Mouse (Mus musculus) layer of hippocampus, adult 2 months (tissue): ENCODE data around the gene Psmb2. TPM values are rescaled to one million over a fixed set of nuclear protein-coding genes. Genes with fewer than 3 reads are reported as not detected.
A peak's percentile ranks its signal among the peaks of the same experiment; 100 is the strongest.

Experiments
- DNase-seq, 2 experiments: peaks; one replicate each; pipeline ENCODE4 v3.0.0; 2022; ENCODE audit warnings: low spot score in 2 of 2
- H3K27ac ChIP-seq: fragments of 200-600 bp; 2 replicates; pipeline ENCODE4 v1.8.1; 2022
- H3K4me3 ChIP-seq: fragments of 200-600 bp; 2 replicates; pipeline ENCODE4 v1.8.1; 2022; ENCODE audit warnings: mild to moderate bottlenecking
- CTCF ChIP-seq: fragments of 200-600 bp; conservative IDR thresholded peaks from 2 replicates; pipeline ENCODE4 v1.8.1; 2022; ENCODE audit warnings: antibody characterized with exemption, mild to moderate bottlenecking, moderate library complexity
- total RNA-seq, 2 experiments: library from RNA; stranded (reverse); gene quantifications; 2 replicates each; pipeline ENCODE4 v1.2.3; 2021

The Psmb2 gene
- total RNA-seq, 2 experiments from 2014 or later, result 111 to 115 TPM

DNA sequence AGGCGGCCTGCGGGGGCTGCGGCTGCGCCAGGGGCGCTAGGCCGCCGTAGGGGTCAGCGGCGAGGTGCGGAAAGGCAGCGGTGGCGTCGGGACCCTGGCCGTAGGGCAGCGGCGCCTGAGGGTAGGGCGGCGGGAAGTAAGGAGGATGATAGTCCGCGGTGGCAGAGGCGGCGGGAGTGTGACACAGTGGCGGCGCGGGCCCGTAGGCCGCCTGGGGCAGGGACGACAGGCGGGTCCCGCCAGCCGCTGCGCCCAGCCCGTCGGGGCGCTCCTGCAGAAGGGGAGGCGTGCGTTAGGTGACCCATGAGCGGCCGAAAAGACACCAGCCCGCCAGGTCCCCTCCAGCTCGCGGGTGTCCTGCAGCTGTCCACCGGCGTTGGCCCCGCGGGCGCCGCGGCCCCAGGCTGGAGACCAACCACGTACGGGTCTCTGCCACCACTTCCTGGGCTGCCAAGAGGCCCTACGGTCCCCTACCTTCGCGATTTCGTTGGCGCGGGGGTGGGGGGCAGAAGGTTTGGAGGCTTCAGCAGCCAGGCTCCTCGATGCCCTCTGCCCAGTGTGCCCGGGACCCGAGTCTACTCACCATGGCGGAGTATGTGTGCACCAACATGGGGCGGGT lies 58.1 kb downstream of the Psmb2 start:
- DNase-seq, result no peak
- TF ChIP-seq CTCF, result no peak
- peak overlapping the region; percentile 44; the same call in 1 of the 2 replicates for H3K4me3 ChIP-seq
- H3K27ac ChIP-seq, result no peak overlapping the region

DNA sequence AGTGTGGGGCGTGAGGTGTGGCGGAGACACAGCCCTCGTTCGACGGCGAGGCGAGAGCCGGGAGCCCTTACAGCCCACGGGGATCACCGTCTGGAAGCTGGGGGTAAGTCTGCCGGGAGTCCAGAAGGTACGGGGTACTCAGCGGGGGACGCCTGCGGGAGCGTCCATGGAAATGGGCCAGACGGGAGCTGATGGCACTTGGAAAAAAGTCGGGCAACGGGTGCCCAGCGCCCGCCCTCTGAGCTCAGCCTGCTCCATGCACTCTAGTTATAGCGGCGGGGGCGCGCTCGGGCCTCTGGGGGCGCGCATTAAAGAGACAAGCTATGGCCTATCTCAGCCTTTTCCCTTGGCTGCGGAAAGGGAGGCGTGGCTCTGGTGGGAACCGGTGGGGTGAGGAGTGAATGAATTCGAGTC lies 58.6 kb downstream of the Psmb2 start, which contains the start of gene Tfap2e:
Gene Tfap2e (minus strand): TSS at position 240 of the 414 bp plus-strand sequence.
- H3K4me3 ChIP-seq, result peak within 1 kb of the TSS; percentile 44; the same call in 1 of the 2 replicates
- no peak within 1 kb of the TSS for H3K27ac ChIP-seq
- no peak for DNase-seq
- TF ChIP-seq CTCF, result no peak

DNA sequence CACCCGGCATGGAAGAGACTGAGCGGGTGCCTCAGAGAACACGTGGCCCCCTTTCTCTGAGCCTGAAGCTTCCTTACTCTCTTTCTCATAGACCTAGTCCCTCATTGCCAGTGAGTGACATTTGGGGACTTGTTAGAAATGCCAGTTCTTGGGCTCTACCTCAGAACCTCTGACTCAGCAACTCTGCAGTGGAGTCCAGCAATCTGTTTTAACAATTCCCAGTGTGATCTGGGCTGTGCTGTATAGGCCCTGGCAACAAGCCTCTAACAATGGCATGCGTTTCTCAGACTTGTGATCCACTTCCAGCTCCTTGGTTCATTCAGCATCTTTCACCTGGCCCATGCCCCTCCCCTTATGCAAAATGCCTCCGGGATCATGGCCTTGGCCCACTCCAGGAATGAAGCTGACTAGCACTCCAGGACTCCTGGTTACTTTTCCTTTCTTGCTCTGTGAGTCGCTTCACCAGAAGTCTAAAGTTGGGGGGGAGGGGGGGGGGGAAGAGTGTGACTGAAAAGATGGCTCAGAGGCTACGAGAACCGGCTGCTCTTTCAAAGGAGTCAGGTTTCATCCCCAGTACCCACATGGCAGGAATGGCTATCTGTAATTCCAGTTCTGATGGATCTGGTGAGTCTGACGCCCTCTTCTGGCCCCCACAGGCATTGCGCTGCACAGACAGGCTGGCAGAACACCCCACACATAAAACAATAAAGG lies 62.7 kb downstream of the Psmb2 start:
- no peak overlapping the region for H3K4me3 ChIP-seq
- peak; percentile 65 for TF ChIP-seq CTCF
- no peak overlapping the region for H3K27ac ChIP-seq
- DNase-seq, result peak in 1 of 2 experiments; percentile 38

DNA sequence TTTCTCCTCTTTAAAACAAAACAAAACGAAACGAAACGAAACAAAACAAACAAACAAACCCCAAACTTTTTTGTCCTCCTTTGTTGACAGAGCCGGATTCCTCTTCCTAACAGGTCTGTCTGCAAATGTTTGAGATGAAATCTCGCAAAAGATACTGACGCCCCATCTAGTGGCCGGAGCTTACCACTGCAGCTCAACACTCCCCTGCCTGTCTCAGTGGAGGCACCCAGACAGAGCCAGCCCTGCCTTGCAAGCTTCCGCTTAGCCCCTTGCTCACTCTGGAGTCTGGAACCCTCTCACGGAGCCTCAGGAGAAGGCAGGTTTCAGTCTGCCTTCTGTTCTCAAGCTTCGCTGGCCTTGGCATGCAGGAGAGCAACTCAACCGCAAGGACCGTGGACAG lies 64.0 kb downstream of the Psmb2 start:
- no peak overlapping the region for H3K4me3 ChIP-seq
- TF ChIP-seq CTCF, result peak; percentile 96
- H3K27ac ChIP-seq, result peak overlapping the region; percentile 78
- DNase-seq, result peak; percentile 87 to 91

DNA sequence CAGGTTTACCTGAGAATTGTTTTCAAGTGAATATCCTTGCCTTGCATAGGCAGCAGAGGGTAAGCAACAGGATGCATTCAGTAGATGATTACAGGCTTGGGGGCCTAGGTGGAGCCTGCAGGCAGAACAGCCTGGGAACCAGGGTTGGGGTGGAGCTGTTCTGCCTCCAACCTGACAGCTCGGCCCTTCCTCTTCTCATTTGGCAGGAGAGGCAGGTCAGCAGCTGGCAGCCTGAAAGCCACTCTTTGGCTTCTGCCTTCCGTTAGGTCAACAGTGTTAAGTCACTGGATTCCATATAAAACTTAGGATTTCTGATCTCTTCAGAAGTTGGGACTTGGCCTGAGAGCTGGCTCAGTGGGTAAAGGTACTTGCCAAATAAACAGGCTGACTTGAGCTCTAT lies 65.5 kb downstream of the Psmb2 start:
- peak overlapping the region; percentile 78; the same call in 1 of the 2 replicates for H3K27ac ChIP-seq
- H3K4me3 ChIP-seq, result no peak overlapping the region
- no peak for TF ChIP-seq CTCF
- no peak for DNase-seq

DNA sequence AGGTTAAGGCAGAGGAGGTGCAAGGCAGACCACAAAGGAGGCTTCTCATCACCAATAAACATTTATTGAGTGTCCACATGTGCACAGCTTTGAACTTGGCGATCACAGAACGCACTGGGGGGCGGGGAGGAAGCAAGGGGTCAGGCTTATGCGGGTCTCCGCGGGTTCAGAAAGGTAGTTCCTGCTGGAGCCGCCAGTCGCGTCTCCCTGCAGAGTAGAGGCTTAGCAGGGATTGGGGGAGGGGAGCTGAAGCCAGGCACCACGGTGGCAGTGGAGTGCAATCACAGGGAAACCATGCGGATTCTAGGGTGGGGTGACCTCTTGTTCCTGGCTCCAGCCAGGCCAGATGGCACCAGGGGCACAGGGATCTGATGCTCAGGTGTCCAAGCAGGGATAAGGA lies 66.3 kb downstream of the Psmb2 start:
- DNase-seq, result no peak
- Histone ChIP-seq H3K27ac (peak overlapping the region; percentile 97; the same call in 1 of the 2 replicates), H3K4me3 (no peak overlapping the region)
- TF ChIP-seq CTCF, result 0 out of 2 replicates have a peak, but pooled peaks have one; percentile 15

DNA sequence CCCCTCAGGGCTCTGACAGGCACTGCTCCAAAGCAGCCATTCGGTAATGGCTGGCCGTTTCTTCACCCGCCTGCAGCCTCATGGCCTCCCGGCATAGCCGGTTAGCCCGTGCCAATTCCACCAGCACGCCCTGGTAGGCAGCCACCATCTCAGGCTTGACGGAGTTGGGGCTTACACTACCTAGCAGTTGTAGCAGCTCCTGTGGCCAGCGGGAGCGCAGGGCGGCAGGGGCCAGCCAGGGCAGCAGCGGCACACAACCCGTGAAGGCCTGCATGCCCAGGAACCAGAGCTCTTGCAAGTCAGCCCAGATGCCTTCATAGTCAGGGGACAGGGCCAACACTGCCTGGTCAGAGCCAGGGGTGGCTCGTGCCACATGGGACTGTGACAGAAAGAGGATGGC lies 67.4 kb downstream of the Psmb2 start:
- no peak overlapping the region; the same call in 1 of the 2 replicates for H3K4me3 ChIP-seq
- peak overlapping the region; percentile 97 for H3K27ac ChIP-seq
- TF ChIP-seq CTCF, result no peak
- DNase-seq, result no peak

DNA sequence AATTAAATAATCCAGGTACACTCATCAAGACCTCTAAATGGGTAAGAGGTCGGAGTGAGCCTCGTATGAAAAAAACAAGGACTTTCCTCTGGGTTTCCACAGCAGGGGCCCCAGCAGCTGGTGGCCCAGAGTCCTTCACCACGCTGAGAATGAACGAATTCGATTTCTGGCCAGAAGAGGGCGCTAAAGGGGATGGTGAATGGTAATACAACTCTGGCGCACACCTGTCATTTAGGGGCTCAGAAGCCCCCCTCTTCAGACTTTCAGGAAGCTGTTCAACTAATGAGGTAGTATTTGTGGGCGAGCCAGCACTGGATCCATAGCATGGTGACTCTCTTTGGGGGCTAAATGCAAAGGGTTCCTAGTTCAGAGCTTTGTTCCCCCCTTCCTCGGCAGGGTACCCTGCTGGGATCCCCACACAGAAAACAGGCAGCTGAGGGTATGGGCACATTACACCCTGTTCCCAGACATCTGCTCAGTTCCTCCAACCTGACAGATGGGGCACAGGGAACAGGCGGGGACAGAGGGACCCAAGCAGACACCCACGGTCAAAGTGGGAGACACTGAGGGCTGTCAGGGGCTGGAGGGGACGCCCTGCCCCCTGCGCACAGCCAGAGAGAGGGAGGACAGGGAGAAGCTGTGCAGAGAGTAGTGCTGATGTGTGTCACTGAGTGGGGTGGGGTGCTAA lies 68.2 kb downstream of the Psmb2 start:
- no peak overlapping the region; the same call in 1 of the 2 replicates for H3K4me3 ChIP-seq
- DNase-seq, result peak; percentile 64 to 84

DNA sequence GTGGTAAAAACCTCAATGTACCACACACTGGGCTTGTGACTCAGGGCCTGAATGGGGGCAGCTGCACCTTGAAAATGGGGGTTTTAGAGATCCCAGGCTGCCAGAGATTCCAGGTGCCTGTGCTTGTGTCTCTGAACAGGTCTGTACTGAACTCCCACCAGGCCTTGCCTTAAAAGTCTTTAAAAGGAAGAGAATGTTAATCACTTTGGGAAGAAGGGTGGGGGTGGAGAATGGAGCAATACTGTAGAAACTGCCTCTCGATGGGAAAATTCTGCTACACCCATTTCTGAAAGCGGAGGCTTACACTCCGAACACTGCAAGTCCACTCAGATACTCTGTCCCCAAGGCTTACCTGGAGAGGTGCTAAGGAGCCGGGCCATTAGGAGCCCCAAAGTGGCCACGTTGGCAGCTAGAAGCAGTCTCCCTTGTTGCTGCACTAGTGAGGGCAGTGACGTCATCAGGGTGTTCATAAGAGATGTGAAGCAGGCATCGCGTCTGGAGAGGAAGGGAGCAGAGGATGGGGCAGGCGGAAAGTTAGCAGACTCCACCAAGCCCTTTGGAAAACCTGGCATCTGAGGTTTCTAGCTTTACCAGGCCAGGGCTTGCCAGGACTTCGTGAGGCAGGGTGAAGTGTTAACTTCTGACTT lies 68.9 kb downstream of the Psmb2 start:
- H3K4me3 ChIP-seq, result peak overlapping the region; percentile 72; the same call in 1 of the 2 replicates
- TF ChIP-seq CTCF, result no peak
- DNase-seq, result no peak
- peak overlapping the region; percentile 97 for H3K27ac ChIP-seq

More for the DNA sequence above, 68.2 kb downstream of the Psmb2 start:
- H3K27ac ChIP-seq, result peak overlapping the region; percentile 97
- peak; percentile 89 for TF ChIP-seq CTCF

DNA sequence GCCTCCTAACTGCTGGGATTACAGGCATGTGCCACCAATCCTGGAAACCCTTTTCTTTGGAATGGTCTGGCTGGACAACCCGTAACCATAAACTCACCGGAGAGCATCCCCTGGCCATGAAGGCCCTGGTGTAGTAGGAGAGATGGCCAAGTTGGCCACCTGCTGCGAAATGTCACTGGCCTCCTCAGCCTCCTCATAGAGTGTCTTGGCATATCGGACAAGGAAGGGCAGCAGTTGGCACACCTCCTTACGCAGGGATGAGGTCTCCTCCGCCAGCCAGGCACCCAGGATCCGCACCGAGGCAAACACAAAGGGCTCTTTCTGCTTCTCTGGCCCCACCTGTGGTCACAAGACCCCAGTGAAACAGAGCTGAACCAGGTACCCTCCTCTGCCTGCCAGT lies 71.0 kb downstream of the Psmb2 start:
- Histone ChIP-seq H3K27ac (peak overlapping the region; percentile 97), H3K4me3 (peak overlapping the region; percentile 72)
- TF ChIP-seq CTCF, result no peak
- no peak for DNase-seq

DNA sequence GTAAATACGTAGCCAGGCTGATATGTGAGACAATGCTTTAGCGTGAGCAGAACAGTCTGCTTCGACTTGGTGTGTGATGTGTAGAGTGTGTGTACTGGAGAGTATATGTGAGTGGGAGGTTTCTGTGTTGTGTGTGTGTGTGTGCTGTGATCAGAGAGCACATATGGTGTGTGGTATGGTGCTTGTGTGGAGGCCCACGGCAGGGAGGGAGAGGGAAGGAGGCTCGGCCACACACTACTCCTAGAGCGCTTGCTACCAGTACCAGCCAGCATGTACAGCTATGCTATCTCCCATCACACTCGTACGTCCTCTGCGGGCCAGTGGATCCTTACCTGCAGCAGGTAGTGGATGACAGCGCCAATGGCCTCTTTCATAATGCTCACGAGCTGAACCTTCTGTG lies 72.1 kb downstream of the Psmb2 start:
- TF ChIP-seq CTCF, result no peak
- Histone ChIP-seq H3K27ac (peak overlapping the region; percentile 97), H3K4me3 (peak overlapping the region; percentile 72)
- DNase-seq, result peak; percentile 41 to 56

DNA sequence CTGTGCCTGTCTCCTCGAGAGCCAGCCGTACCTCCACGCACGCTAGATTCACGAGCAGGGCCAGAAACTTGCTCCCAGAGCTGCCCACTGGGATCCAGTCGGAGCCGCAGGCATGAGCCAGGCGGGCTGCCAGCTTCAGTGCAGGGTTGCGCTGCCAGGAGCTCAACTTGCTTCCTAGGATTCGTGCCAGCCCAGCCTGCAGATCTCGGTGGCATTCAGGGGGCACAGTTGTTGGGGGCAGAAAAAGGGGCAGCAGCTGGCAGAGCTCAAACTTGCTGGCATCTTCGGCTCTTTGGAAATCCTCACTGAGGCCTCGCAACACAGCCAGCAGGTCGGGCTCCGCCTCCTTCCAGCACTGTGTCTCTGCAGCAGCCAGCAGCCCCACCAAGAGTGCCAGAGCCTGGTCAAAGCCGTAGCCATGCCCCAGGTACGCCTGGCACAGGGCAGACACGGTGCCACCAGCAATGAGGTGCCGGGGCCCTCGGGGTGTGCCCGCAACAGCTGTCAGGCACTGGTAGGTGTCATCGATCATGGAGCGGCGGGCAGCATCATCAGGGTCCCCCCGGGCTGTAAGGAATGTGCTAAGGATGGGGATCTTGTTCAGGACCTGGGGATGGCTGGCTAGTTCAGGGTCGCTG lies 72.7 kb downstream of the Psmb2 start:
- TF ChIP-seq CTCF, result no peak
- DNase-seq, result peak; percentile 66 to 69
- peak overlapping the region; percentile 72 for H3K4me3 ChIP-seq
- peak overlapping the region; percentile 97 for H3K27ac ChIP-seq
